Mouse (Mus musculus) lung, embryonic 16.5 days (tissue): ENCODE measurements around the gene Lctl. TPM values are rescaled to one million over a fixed set of nuclear protein-coding genes. Genes with fewer than 3 reads are reported as not detected.
A peak's percentile ranks its signal among the peaks of the same experiment; 100 is the strongest.
"Not testable (repeated sequence)": the region's sequence is repeated elsewhere in the genome, so short reads cannot be mapped to it uniquely, and the experiment has no call there.

Experiments used
- ATAC-seq: fragments of 200-750 bp; cut with Nextera tagmentation; 2 replicates; pipeline ENCODE4 v1.8.0; 2017; ENCODE audit warnings: low read depth, mild to moderate bottlenecking, moderate library complexity
- H3K27ac ChIP-seq: fragments of 300-500 bp; sonication (generic); 2 replicates; pipeline ENCODE4 v1.5.1; 2014; ENCODE audit warnings: mild to moderate bottlenecking, control low read depth, low read length
- H3K27me3 ChIP-seq: fragments of 300-500 bp; sonication (generic); 2 replicates; pipeline ENCODE4 v1.6.1; 2014; ENCODE audit warnings: low read depth, low read length, mixed read lengths; ENCODE audit not compliant: control insufficient read depth, insufficient read depth
- H3K36me3 ChIP-seq: fragments of 300-500 bp; sonication (generic); 2 replicates; pipeline ENCODE4 v1.6.1; 2014; ENCODE audit warnings: low read length; ENCODE audit not compliant: control insufficient read depth, insufficient read depth
- H3K4me1 ChIP-seq: fragments of 300-500 bp; sonication (generic); replicated peaks from 2 replicates; pipeline ENCODE4 v1.6.1; 2014; ENCODE audit warnings: low read length, mixed read lengths; ENCODE audit not compliant: control insufficient read depth, insufficient read depth
- H3K4me2 ChIP-seq: fragments of 300-500 bp; sonication (generic); 2 replicates; pipeline ENCODE4 v1.6.1; 2014; ENCODE audit warnings: low read depth, low read length, control low read depth
- H3K4me3 ChIP-seq: fragments of 300-500 bp; sonication (generic); 2 replicates; pipeline ENCODE4 v1.5.1; 2014; ENCODE audit warnings: mild to moderate bottlenecking, low read length, control low read depth
- H3K9ac ChIP-seq: fragments of 300-500 bp; sonication (generic); 2 replicates; pipeline ENCODE4 v1.6.1; 2014; ENCODE audit warnings: low read length, control low read depth
- H3K9me3 ChIP-seq: fragments of 300-500 bp; sonication (generic); 2 replicates; pipeline ENCODE4 v1.6.1; 2016; ENCODE audit warnings: low read length; ENCODE audit not compliant: control insufficient read depth
- WGBS: fragments of 180-500 bp; shearing (Covaris S2); extraction: QIAGEN DNeasy Blood & Tissue Kit; methylation state at CpG from one replicate; pipeline ENCODE4 v1.1.7; 2014; 5-methylcytosine and 5-hydroxymethylcytosine counted together
- polyA plus RNA-seq: library from polyadenylated mRNA; unstranded; fragments of >200 nt; fragmentation: Nextera tagmentation; extraction: Ambion mirVana; gene quantifications from 2 replicates; pipeline ENCODE4 v1.2.1, GENCODE M21; 2015

The Lctl gene
- polyA plus RNA-seq, 1 experiment from 2014 or later: not detected

GRCm38 (mm10) chr9:64173666-64174220, 56.8 kb downstream of the Lctl start:
- Histone ChIP-seq H3K9me3 (no peaks in the 10 kb centered on the region), H3K36me3 (peaks cover 29% of the 10 kb centered on the region), H3K4me1 (peaks cover 7% of the 10 kb centered on the region), H3K4me2 (peak overlapping the region; percentile 86), H3K9ac (peak overlapping the region; percentile 90), H3K27ac (peak overlapping the region; percentile 56), H3K27me3 (no peaks in the 10 kb centered on the region), H3K4me3 (peak overlapping the region; percentile 97)
- no peak for ATAC-seq
- under 1% methylated on average over 16 of the region's 16 CpGs for WGBS

DNA sequence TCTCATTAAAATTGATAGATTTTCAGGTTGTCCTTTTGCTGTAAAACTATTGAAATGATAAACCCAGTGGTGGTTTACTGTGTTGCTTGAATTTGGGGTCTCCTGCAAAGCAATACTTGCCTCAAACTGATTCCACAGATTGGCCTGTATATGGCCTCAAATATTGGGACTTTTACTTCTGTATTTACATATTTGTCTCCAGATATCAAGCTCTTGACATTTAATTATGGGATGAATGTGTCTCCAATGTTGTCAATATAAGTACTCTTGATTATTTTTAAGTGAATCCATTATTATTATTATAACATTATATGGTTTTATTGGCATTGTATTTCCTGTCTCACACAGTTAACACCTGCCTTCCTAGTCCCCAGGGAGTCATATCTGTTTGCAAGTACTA, 57.4 kb downstream of the Lctl start:
- Histone ChIP-seq H3K4me3 (peak overlapping the region; percentile 97), H3K9ac (peak overlapping the region; percentile 90), H3K4me1 (peaks cover 7% of the 10 kb centered on the region), H3K27ac (no peak overlapping the region), H3K9me3 (no peaks in the 10 kb centered on the region), H3K36me3 (peaks cover 29% of the 10 kb centered on the region), H3K4me2 (peak overlapping the region; percentile 86), H3K27me3 (no peaks in the 10 kb centered on the region)
- ATAC-seq: no peak

GRCm38 (mm10) chr9:64174766-64175165, 57.8 kb downstream of the Lctl start:
- peak overlapping the region; percentile 86 for H3K4me2 ChIP-seq
- WGBS: 49% methylated on average over 8 of the region's 8 CpGs
- H3K9ac ChIP-seq: peak overlapping the region; percentile 35; the same call in 1 of the 2 replicates
- no peak overlapping the region for H3K27ac ChIP-seq
- no peaks in the 10 kb centered on the region for H3K9me3 ChIP-seq
- H3K27me3 ChIP-seq: no peaks in the 10 kb centered on the region
- H3K36me3 ChIP-seq: peaks cover 29% of the 10 kb centered on the region
- H3K4me3 ChIP-seq: peak overlapping the region; percentile 17; the same call in 1 of the 2 replicates
- peaks cover 8% of the 10 kb centered on the region for H3K4me1 ChIP-seq
- ATAC-seq: no peak

DNA sequence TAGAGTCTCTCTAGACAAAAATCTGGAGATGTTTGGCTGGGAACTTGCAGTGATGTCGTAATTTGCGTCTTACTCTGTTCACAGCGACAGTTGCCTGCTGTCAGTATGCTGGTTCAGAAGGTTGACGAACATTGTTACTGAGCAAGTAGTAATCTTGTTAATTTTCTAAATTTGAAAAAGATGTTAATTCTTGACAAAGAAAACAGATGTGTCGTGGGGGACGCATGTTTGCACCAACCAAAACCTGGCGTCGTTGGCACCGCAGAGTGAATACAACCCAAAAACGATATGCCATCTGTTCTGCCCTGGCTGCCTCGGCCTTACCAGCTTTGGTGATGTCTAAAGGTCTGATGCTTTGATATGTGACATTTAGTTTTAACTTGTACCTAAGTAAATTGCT, 58.4 kb downstream of the Lctl start:
- Histone ChIP-seq H3K9me3 (no peaks in the 10 kb centered on the region), H3K4me3 (no peak overlapping the region), H3K27me3 (no peaks in the 10 kb centered on the region), H3K9ac (no peak overlapping the region), H3K4me1 (peaks cover 13% of the 10 kb centered on the region), H3K36me3 (peaks cover 29% of the 10 kb centered on the region), H3K4me2 (no peak overlapping the region), H3K27ac (no peak overlapping the region)
- ATAC-seq: no peak
- WGBS: 84% methylated on average over 11 of the region's 11 CpGs

DNA sequence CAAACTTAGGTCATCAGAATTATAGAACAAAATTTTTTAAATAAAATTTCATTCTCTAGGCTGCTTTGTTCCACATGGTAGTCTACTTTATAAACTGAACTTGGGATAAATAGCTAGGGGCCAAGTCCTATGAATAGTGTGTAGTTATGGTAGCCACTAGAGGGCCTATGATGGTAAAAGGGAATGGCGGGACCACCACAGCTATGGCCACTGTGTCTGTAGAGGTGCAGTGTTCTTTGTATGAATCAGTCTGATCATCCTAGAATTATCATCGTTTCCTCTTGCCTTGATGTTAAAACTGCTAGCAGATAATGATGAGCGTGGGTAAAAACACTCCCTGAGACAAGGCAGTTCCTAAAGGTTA, 61.6 kb downstream of the Lctl start:
- Histone ChIP-seq H3K4me2 (peak overlapping the region; percentile 62), H3K27me3 (no peaks in the 10 kb centered on the region), H3K9me3 (no peaks in the 10 kb centered on the region), H3K4me3 (peak overlapping the region; percentile 63), H3K4me1 (peaks cover 9% of the 10 kb centered on the region), H3K36me3 (peaks cover 42% of the 10 kb centered on the region), H3K9ac (peak overlapping the region; percentile 78), H3K27ac (peak overlapping the region; percentile 79)
- peak; percentile 65 for ATAC-seq
- WGBS: 34% methylated on average over 3 of the region's 3 CpGs

DNA sequence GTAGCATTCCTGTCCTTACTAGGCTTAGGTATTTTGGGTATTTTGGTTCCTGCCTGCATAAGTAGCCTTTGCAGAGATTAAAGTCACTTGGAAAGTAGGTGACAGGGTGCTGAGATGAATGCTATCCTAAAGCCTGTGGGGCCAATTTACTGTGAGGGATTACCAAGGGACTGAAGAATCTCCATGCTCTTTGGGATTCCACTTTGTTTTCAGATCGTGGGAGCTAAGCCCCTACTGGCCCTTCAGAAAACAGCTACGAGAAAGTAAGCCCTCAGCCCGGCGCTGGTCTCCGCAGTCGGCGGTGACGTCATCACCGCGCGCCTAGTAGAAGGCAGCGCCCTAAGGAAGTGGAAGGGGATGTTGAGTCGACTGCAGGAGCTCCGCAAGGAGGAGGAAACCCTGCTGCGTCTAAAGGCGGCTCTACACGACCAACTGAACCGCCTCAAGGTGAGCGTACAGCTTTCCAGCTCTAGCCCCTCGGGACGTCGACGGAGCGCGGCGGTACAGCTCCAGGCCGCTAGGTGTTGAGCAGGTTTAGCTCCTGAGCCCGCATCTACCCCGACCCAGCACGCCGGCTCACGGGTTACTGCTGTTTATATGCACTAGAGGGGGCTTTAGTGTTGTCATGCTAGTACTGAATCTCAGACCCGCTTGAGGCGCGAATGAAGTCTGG, 62.2 kb downstream of the Lctl start, which contains the start of gene Snapc5:
Snapc5 (plus strand) TSS at position 301 of the 673 bp plus-strand sequence.
- H3K27me3 ChIP-seq: no peaks in the 10 kb centered on the region
- peaks cover 9% of the 10 kb centered on the region for H3K4me1 ChIP-seq
- no peaks in the 10 kb centered on the region for H3K9me3 ChIP-seq
- peaks cover 43% of the 10 kb centered on the region for H3K36me3 ChIP-seq
- H3K9ac ChIP-seq: peak within 1 kb of the TSS; percentile 78
- peak within 1 kb of the TSS; percentile 79 for H3K27ac ChIP-seq
- WGBS: under 1% methylated on average over 35 of the region's 35 CpGs
- H3K4me3 ChIP-seq: peak within 1 kb of the TSS; percentile 63
- ATAC-seq: peak; percentile 96
- H3K4me2 ChIP-seq: peak within 1 kb of the TSS; percentile 62

- H3K4me1 ChIP-seq, H3K4me3 ChIP-seq, H3K4me2 ChIP-seq, H3K27me3 ChIP-seq, ATAC-seq, H3K27ac ChIP-seq, H3K9me3 ChIP-seq, H3K9ac ChIP-seq: not testable (repeated sequence)
- 91% methylated on average over 5 of the region's 5 CpGs for WGBS
- peaks cover 29% of the 10 kb centered on the region for H3K36me3 ChIP-seq
Measured at GRCm38 (mm10) chr9:64183295-64183694, 66.3 kb downstream of the Lctl start.

- H3K36me3 ChIP-seq: peaks cover 28% of the 10 kb centered on the region
Measured at GRCm38 (mm10) chr9:64184166-64184840, 67.4 kb downstream of the Lctl start.

More at GRCm38 (mm10) chr9:64184166-64184840, 67.4 kb downstream of the Lctl start:
- peaks cover 6% of the 10 kb centered on the region; the same call in 1 of the 2 replicates for H3K4me1 ChIP-seq
- H3K9ac ChIP-seq: no peak overlapping the region
- 89% methylated on average over 5 of the region's 5 CpGs for WGBS
- no peak overlapping the region for H3K4me3 ChIP-seq
- H3K27me3 ChIP-seq: no peaks in the 10 kb centered on the region
- H3K27ac ChIP-seq: no peak overlapping the region
- no peak for ATAC-seq
- no peaks in the 10 kb centered on the region for H3K9me3 ChIP-seq
- H3K4me2 ChIP-seq: no peak overlapping the region
